Mouse (Mus musculus): ENCODE measurements at regions not wholly inside any gene's neighbourhood (a gene's known extent, or its start where the extent isn't known, plus 50 kb on each side); places are given as distances from the start of the nearest gene placed in this dataset.

DNA sequence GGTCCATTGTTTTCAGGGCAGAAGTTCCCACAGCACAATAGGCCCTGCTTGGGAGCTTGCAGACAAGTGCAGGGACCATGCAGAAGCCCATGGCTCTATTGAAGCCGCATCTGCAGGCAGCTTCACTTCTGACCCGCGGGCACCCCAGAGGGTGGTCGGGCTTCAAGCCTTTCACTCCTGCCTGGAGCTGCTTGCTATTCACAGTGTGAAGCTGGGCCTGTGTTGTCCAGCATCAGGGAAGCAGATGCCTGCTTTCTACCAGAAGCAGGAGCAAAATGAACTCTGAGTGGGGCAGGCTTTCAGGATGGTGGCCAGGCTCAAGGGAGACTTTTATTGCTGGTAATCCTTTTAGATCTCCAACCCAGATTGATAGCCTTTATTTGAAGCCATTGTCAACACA is 180.2 kb upstream of the Arglu1 start:
- no peak for TF ChIP-seq CTCF (IDR thresholded peaks at IDR 0.05)
- no peak for TF ChIP-seq EP300 (IDR thresholded peaks at IDR 0.05; ENCODE audit: insufficient read depth, low read depth, low read length)
- no peak for TF ChIP-seq POLR2A (IDR thresholded peaks at IDR 0.05; ENCODE audit: insufficient read depth, low read depth, low read length)

Measured in heart, adult 2 months (tissue).